Mouse (Mus musculus) lung, embryonic 14.5 days (tissue): ENCODE measurements at regions not wholly inside any gene's neighbourhood (a gene's known extent, or its start where the extent isn't known, plus 50 kb on each side); places are given as distances from the start of the nearest gene placed in this dataset.

Experiments
- ATAC-seq: fragments of 200-750 bp; cut with Nextera tagmentation; 2 replicates; pipeline ENCODE4 v1.8.0; 2017; ENCODE audit warnings: mild to moderate bottlenecking, moderate TSS enrichment, moderate library complexity; ENCODE audit not compliant: insufficient read depth
- DNase-seq: peaks from one replicate; pipeline ENCODE4 v3.0.0-alpha.2; 2015
- H3K27ac ChIP-seq: fragments of 300-500 bp; sonication (generic); 2 replicates; pipeline ENCODE4 v1.5.1; 2014; ENCODE audit warnings: low read depth, mild to moderate bottlenecking, moderate library complexity
- H3K27me3 ChIP-seq: fragments of 300-500 bp; sonication (generic); 2 replicates; pipeline ENCODE4 v1.6.1; 2014; ENCODE audit warnings: low read length, control low read depth; ENCODE audit not compliant: insufficient read depth
- H3K36me3 ChIP-seq: fragments of 300-500 bp; sonication (generic); 2 replicates; pipeline ENCODE4 v1.6.1; 2014; ENCODE audit warnings: control low read depth; ENCODE audit not compliant: insufficient read depth
- H3K4me1 ChIP-seq: fragments of 300-500 bp; sonication (generic); 2 replicates; pipeline ENCODE4 v1.6.1; 2014; ENCODE audit warnings: antibody characterized with exemption, control low read depth; ENCODE audit not compliant: insufficient read depth
- H3K4me2 ChIP-seq: fragments of 300-500 bp; sonication (generic); 2 replicates; pipeline ENCODE4 v1.6.1; 2014; ENCODE audit warnings: mild to moderate bottlenecking
- H3K4me3 ChIP-seq: fragments of 300-500 bp; sonication (generic); 2 replicates; pipeline ENCODE4 v1.5.1; 2014; ENCODE audit warnings: low read depth, low read length
- H3K9ac ChIP-seq: fragments of 300-500 bp; sonication (generic); 2 replicates; pipeline ENCODE4 v1.6.1; 2014
- H3K9me3 ChIP-seq: fragments of 300-500 bp; sonication (generic); 2 replicates; pipeline ENCODE4 v1.6.1; 2016; ENCODE audit warnings: low read depth, low read length, control low read depth
- CTCF ChIP-seq: IDR thresholded peaks from 2 replicates; pipeline ENCODE4 v1.5.1; 2016; ENCODE audit warnings: antibody characterized with exemption, low read depth
- WGBS: fragments of 180-500 bp; shearing (Covaris S2); extraction: QIAGEN DNeasy Blood & Tissue Kit; methylation state at CpG from one replicate; pipeline ENCODE4 v1.1.7; 2014; 5-methylcytosine and 5-hydroxymethylcytosine counted together

DNA sequence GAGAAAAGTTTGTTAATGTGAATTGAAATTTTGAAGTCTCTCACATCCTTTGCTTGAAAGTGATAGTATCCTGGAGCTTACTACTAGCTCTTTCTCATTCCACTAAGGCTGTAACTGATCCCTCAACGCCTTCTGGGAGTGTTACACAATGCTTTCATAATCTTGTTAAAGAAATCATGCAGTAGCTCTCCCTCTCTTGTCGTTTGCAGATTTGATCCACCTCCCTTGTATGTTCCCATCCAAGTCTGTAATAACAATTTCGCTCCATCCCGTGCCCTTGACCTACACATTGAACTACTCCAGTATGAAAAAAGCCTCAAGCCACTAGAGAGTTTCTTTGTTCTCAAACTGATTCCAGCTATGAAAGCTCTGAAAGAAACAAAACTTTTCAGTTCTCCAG is 63.9 kb upstream of the Fibin start:
- Histone ChIP-seq H3K27me3 (no peaks in the 10 kb centered on the region), H3K4me2 (no peak overlapping the region), H3K4me1 (no peaks in the 10 kb centered on the region), H3K36me3 (no peaks in the 10 kb centered on the region), H3K27ac (no peak overlapping the region), H3K4me3 (no peak overlapping the region), H3K9me3 (no peaks in the 10 kb centered on the region), H3K9ac (no peak overlapping the region)
- no peak for TF ChIP-seq CTCF
- no peak for ATAC-seq
- WGBS, result 50% methylated on average over 4 of the region's 4 CpGs
- peak; percentile 51 for DNase-seq

GRCm38 (mm10) chr2:110452694-110453093 is 89.7 kb upstream of the Fibin start:
- 84% methylated on average over 3 of the region's 3 CpGs for WGBS
- ATAC-seq, result no peak
- TF ChIP-seq CTCF, result no peak

DNA sequence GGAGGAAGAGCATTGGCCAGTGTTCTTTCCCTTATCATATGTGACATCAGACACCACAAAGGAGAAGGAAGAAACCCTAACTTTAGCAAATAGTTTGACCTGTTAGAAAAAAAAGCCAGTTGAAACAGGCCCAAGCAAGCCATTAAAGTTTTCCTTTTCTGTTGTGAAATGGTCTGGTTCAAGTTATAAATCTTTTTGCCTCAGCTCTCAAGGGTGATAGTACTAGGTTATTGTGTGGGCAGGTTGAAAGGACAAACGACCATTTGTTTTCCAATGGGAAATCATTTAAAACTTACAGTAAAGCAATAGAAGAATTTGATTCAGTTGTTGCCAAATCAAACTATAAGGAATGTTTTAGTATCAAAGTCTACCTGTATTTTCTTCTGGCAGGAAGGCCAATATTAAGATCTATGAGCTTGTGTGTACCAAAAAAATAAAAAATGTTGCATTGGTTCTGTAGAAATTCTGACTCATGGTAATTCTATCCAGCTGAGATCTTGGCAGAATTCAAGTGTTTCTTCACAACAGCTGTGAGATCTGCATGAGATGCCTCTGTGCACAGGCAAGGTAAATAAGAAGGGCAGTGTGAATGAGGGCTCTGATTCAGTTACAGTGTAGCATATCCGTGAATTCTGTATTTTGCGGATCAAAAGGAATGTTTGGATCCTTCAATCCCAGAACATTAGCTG is 109.5 kb upstream of the Fibin start:
- WGBS, result 85% methylated on average over 3 of the region's 3 CpGs
- no peak overlapping the region for H3K27ac ChIP-seq
- DNase-seq (no peak), ATAC-seq (no peak)
- H3K4me2 ChIP-seq, result no peak overlapping the region
- TF ChIP-seq CTCF, result no peak
- H3K4me3 ChIP-seq, result no peak overlapping the region
- H3K4me1 ChIP-seq, result no peaks in the 10 kb centered on the region
- H3K9ac ChIP-seq, result no peak overlapping the region
- H3K36me3 ChIP-seq, result no peaks in the 10 kb centered on the region
- no peaks in the 10 kb centered on the region for H3K9me3 ChIP-seq
- H3K27me3 ChIP-seq, result no peaks in the 10 kb centered on the region

More at GRCm38 (mm10) chr2:110452694-110453093, 89.7 kb upstream of the Fibin start:
- Histone ChIP-seq H3K4me1 (no peaks in the 10 kb centered on the region), H3K36me3 (no peaks in the 10 kb centered on the region), H3K27ac (no peak overlapping the region), H3K4me2 (no peak overlapping the region), H3K27me3 (no peaks in the 10 kb centered on the region), H3K9me3 (no peaks in the 10 kb centered on the region), H3K4me3 (no peak overlapping the region), H3K9ac (no peak overlapping the region)
- no peak for DNase-seq

- H3K4me3 ChIP-seq, result no peak overlapping the region
- DNase-seq (no peak), ATAC-seq (no peak)
- H3K36me3 ChIP-seq, result no peaks in the 10 kb centered on the region
- 65% methylated on average over 5 of the region's 5 CpGs for WGBS
- H3K9ac ChIP-seq, result no peak overlapping the region
- no peaks in the 10 kb centered on the region for H3K9me3 ChIP-seq
- no peak overlapping the region for H3K4me2 ChIP-seq
- H3K27ac ChIP-seq, result no peak overlapping the region
- TF ChIP-seq CTCF, result no peak
- no peaks in the 10 kb centered on the region for H3K27me3 ChIP-seq
- no peaks in the 10 kb centered on the region for H3K4me1 ChIP-seq
Measured at GRCm38 (mm10) chr2:110476591-110476990, 113.6 kb upstream of the Fibin start.

GRCm38 (mm10) chr2:110481327-110481726 is 115.8 kb upstream of the Slc5a12 start:
- Histone ChIP-seq H3K4me3 (no peak overlapping the region), H3K9me3 (no peaks in the 10 kb centered on the region), H3K4me1 (no peaks in the 10 kb centered on the region), H3K4me2 (no peak overlapping the region), H3K9ac (no peak overlapping the region), H3K27ac (no peak overlapping the region), H3K36me3 (no peaks in the 10 kb centered on the region), H3K27me3 (no peaks in the 10 kb centered on the region)
- 81% methylated on average over 2 of the region's 2 CpGs for WGBS
- ATAC-seq (no peak), DNase-seq (no peak)
- no peak for TF ChIP-seq CTCF

DNA sequence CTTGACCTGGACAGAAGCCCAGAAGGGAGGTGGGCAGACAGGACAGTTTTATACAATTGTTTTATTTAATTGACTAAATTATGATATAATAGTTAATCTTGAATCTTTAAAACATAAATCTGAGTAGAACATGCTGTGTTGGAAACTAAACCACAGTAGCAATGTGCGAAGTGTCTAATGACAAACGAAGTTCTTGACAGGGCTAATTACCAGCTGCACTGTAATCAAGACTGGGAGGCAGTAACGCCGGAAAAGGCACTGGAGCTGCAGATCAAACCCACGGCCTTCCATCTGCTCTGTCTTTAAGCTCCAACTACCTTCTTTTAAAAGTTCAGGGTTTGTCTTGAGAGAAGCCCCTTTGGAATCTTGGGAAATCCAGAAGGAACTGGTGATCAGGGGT is 110.9 kb upstream of the Slc5a12 start:
- Histone ChIP-seq H3K4me3 (no peak overlapping the region), H3K9me3 (no peaks in the 10 kb centered on the region), H3K27ac (no peak overlapping the region), H3K36me3 (no peaks in the 10 kb centered on the region), H3K4me2 (no peak overlapping the region), H3K27me3 (no peaks in the 10 kb centered on the region), H3K9ac (no peak overlapping the region), H3K4me1 (no peaks in the 10 kb centered on the region)
- WGBS, result 48% methylated on average over 5 of the region's 5 CpGs
- DNase-seq (peak; percentile 18), ATAC-seq (no peak)
- TF ChIP-seq CTCF, result no peak

DNA sequence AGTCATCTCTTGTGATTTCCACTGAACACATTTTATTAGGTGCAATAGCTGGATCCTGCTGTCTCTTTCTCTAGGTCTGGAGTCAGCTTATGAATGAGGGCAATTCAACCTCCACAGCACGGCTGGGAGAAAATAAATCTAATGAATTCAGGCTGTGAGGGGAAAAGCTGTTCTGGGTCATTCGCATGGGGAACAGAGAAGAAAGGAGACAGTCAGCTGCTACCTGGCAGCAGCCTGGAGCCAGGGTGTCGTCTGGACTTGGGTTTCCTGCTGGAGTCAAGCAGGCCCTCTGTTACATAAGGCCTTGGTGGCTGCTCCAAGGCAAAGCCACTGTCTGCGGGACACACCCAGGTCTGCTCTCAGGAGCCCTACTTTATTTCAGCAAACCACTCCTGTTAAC is 110.4 kb upstream of the Slc5a12 start:
- no peak for TF ChIP-seq CTCF
- H3K4me1 ChIP-seq, result no peaks in the 10 kb centered on the region
- no peaks in the 10 kb centered on the region for H3K27me3 ChIP-seq
- ATAC-seq, result no peak
- H3K4me2 ChIP-seq, result no peak overlapping the region
- no peaks in the 10 kb centered on the region for H3K36me3 ChIP-seq
- H3K9me3 ChIP-seq, result no peaks in the 10 kb centered on the region
- 58% methylated on average over 4 of the region's 4 CpGs for WGBS
- no peak overlapping the region for H3K27ac ChIP-seq
- no peak for DNase-seq
- no peak overlapping the region for H3K4me3 ChIP-seq
- no peak overlapping the region for H3K9ac ChIP-seq

DNA sequence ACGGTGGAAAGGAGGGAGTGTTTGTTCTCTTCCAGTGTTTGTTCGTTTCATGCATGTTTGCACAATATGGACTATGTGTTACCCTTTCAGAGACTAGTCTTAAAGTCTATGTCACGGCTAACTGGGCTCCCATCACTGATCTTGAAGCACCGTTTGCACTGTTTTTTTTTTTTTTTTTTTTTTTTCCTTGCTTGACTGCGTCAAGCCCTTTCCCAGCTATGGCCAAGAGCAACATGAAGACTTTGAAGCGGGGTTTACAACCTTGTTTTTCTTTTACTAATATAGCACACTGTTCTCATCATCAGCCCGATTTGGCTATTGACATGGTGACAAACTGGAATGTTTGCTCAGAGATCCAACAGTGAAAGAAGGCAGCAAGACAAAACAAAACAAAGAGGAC is 109.1 kb upstream of the Slc5a12 start:
- no peak for TF ChIP-seq CTCF
- Histone ChIP-seq H3K4me1 (no peaks in the 10 kb centered on the region), H3K4me2 (no peak overlapping the region), H3K36me3 (no peaks in the 10 kb centered on the region), H3K9ac (no peak overlapping the region), H3K4me3 (no peak overlapping the region), H3K27me3 (no peaks in the 10 kb centered on the region), H3K9me3 (no peaks in the 10 kb centered on the region), H3K27ac (no peak overlapping the region)
- 66% methylated on average over 7 of the region's 7 CpGs for WGBS
- no peak for DNase-seq
- ATAC-seq, result no peak
